Mouse (Mus musculus) brain, embryonic 14.5 days (tissue): ENCODE results near the gene Kif5c.

Experiments
- CTCF ChIP-seq: fragments of 200-500 bp; IDR thresholded peaks from 2 replicates; pipeline ENCODE4 v1.5.1; 2012; ENCODE audit warnings: inconsistent platforms, mild to moderate bottlenecking, moderate library complexity, borderline replicate concordance; ENCODE audit not compliant: insufficient read depth, insufficient read length; ENCODE audit errors: extremely low read depth
- POLR2A ChIP-seq: fragments of 200-500 bp; IDR thresholded peaks from 2 replicates; pipeline ENCODE4 v1.6.1; 2012; ENCODE audit warnings: mild to moderate bottlenecking, inconsistent platforms, borderline replicate concordance; ENCODE audit not compliant: poor library complexity, insufficient read depth, insufficient read length, severe bottlenecking; ENCODE audit errors: extremely low read depth

GRCm38 (mm10) chr2:49822312-49822711, 203.2 kb downstream of the Kif5c start:
- TF ChIP-seq POLR2A (no peak), CTCF (no peak)
